Mouse (Mus musculus): ENCODE data around the gene Bpifa6. TPM values are rescaled to one million over a fixed set of nuclear protein-coding genes. Genes with fewer than 3 reads are reported as not detected.

The Bpifa6 gene
- total and polyA plus RNA-seq, 3 experiments, result not detected

GRCm38 (mm10) chr2:153970221-153970620 is 4.5 kb upstream of the Bpifa6 start:
- Histone ChIP-seq H3K9ac (ENCODE audit: control insufficient read depth, low read depth, low read length, poor library complexity, severe bottlenecking) (no peak overlapping the region), H3K27ac (ENCODE audit: control insufficient read depth, low read depth, low read length) (no peak overlapping the region), H3K36me3 (ENCODE audit: control insufficient read depth in 1 of 2, insufficient read depth in 2 of 2, low read length in 2 of 2) (no peaks in the 10 kb centered on the region), H3K4me3 (ENCODE audit: control insufficient read depth in 1 of 2, insufficient read depth in 1 of 2, low read depth in 2 of 2, low read length in 2 of 2) (no peak overlapping the region), H3K79me2 (ENCODE audit: control insufficient read depth, insufficient read depth, low read length, poor library complexity) (no peaks in the 10 kb centered on the region), H3K9me3 (replicated peaks; ENCODE audit: insufficient read depth, low read length) (no peaks in the 10 kb centered on the region), H3K4me1 (ENCODE audit: control insufficient read depth in 1 of 2, insufficient read depth in 2 of 2, low read length in 2 of 2) (no peaks in the 10 kb centered on the region), H3K27me3 (ENCODE audit: control insufficient read depth in 1 of 2, insufficient read depth in 2 of 2, low read length in 2 of 2) (no peaks in the 10 kb centered on the region)
- DNase-seq (ENCODE audit: low read depth, low spot score), result no peak
- TF ChIP-seq CTCF (IDR thresholded peaks at IDR 0.05 in 2 of 3, conservative IDR thresholded peaks at IDR 0.05 in 1 of 3; ENCODE audit: control insufficient read depth in 1 of 3, insufficient read depth in 1 of 3, low read depth in 2 of 3, low read length in 3 of 3, poor library complexity in 1 of 3, severe bottlenecking in 1 of 3) (no peak), MYC (IDR thresholded peaks at IDR 0.05; ENCODE audit: low read depth, low read length) (no peak), UBTF (IDR thresholded peaks at IDR 0.05; ENCODE audit: borderline replicate concordance, insufficient read depth, low read depth, low read length) (no peak), ZKSCAN1 (IDR thresholded peaks at IDR 0.05; ENCODE audit: low read depth, low read length) (no peak), EP300 (IDR thresholded peaks at IDR 0.05; ENCODE audit: low read depth in 1 of 2, low read length in 2 of 2) (no peak), MAZ (IDR thresholded peaks at IDR 0.05; ENCODE audit: low read depth, low read length) (no peak), ELF1 (IDR thresholded peaks at IDR 0.05; ENCODE audit: low read depth, low read length) (no peak), GATA1 (IDR thresholded peaks at IDR 0.05; ENCODE audit: low read depth, low read length) (no peak), JUND (IDR thresholded peaks at IDR 0.05; ENCODE audit: low read depth, low read length) (no peak), MEF2A (IDR thresholded peaks at IDR 0.05; ENCODE audit: extremely low read depth, insufficient replicate concordance, low read depth, low read length, poor library complexity, severe bottlenecking) (no peak), CHD2 (IDR thresholded peaks at IDR 0.05; ENCODE audit: low read length) (no peak), TAL1 (IDR thresholded peaks at IDR 0.05; ENCODE audit: low read length) (no peak), TCF12 (IDR thresholded peaks at IDR 0.05; ENCODE audit: low read depth, low read length) (no peak), SIN3A (IDR thresholded peaks at IDR 0.05; ENCODE audit: low read length) (no peak), USF1 (IDR thresholded peaks at IDR 0.05; ENCODE audit: low read depth, low read length) (no peak), ZMIZ1 (IDR thresholded peaks at IDR 0.05; ENCODE audit: low read depth, low read length) (no peak), SMC3 (IDR thresholded peaks at IDR 0.05; ENCODE audit: low read depth, low read length) (no peak), E2F4 (IDR thresholded peaks at IDR 0.05; ENCODE audit: borderline replicate concordance, low read depth, low read length) (no peak), MAFK (IDR thresholded peaks at IDR 0.05; ENCODE audit: borderline replicate concordance, low read depth, low read length) (no peak)

DNA sequence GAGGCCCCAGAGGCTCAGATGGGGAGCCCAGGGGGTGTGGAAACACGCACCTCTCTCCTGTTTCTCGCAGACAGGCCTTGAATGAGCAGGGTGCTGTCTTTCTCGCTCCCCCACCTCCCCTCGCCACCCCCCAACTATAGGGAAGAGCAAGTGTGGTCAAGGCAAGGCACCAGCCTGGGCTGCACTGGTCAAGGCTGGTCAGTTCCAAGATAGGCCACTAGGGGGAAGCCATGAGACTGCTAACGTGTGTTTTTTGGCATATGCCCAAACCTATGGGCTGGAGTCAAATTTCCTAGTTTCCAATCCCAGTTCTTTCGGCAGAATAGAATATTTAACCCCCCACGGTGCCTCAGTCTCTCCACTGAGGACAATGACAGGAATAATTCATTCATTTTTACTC is 21.0 kb downstream of the Bpifa6 start:
- H3K27me3 ChIP-seq (ENCODE audit: control insufficient read depth in 1 of 2, insufficient read depth in 2 of 2, low read length in 2 of 2), result no peaks in the 10 kb centered on the region
- peak; percentile 28 for TF ChIP-seq RAD21 (IDR thresholded peaks at IDR 0.05; ENCODE audit: low read depth, low read length)
- no peak for TF ChIP-seq GABPA (IDR thresholded peaks at IDR 0.05; ENCODE audit: low read depth, low read length)
- TF ChIP-seq ETS1 (IDR thresholded peaks at IDR 0.05; ENCODE audit: low read depth, low read length), result no peak
- no peak for TF ChIP-seq USF1 (IDR thresholded peaks at IDR 0.05; ENCODE audit: low read depth, low read length)
- no peak for TF ChIP-seq MYB (IDR thresholded peaks at IDR 0.05; ENCODE audit: low read depth, low read length)
- peak; percentile 58 to 77 (median 66) for TF ChIP-seq CTCF (IDR thresholded peaks at IDR 0.05 in 2 of 3, conservative IDR thresholded peaks at IDR 0.05 in 1 of 3; ENCODE audit: control insufficient read depth in 1 of 3, insufficient read depth in 1 of 3, low read depth in 2 of 3, low read length in 3 of 3, poor library complexity in 1 of 3, severe bottlenecking in 1 of 3)
- no peak for TF ChIP-seq MXI1 (IDR thresholded peaks at IDR 0.05; ENCODE audit: low read depth, low read length)
- TF ChIP-seq SIN3A (IDR thresholded peaks at IDR 0.05; ENCODE audit: low read length), result no peak
- TF ChIP-seq CHD2 (IDR thresholded peaks at IDR 0.05; ENCODE audit: low read length), result no peak
- TF ChIP-seq ZNF384 (IDR thresholded peaks at IDR 0.05; ENCODE audit: low read depth, low read length), result 0 out of 2 replicates have a peak, but pooled peaks have one; percentile 9
- peak; percentile 21; the same call in 1 of the 2 replicates for TF ChIP-seq SMC3 (IDR thresholded peaks at IDR 0.05; ENCODE audit: low read depth, low read length)
- TF ChIP-seq HCFC1 (IDR thresholded peaks at IDR 0.05; ENCODE audit: low read depth, low read length), result no peak
- no peak for TF ChIP-seq POLR2AphosphoS5 (IDR thresholded peaks at IDR 0.05; ENCODE audit: borderline replicate concordance, low read depth, low read length)
- H3K36me3 ChIP-seq (ENCODE audit: control insufficient read depth in 1 of 2, insufficient read depth in 2 of 2, low read length in 2 of 2), result no peaks in the 10 kb centered on the region
- no peaks in the 10 kb centered on the region for H3K9me3 ChIP-seq (replicated peaks; ENCODE audit: insufficient read depth, low read length)
- peak; percentile 23 for DNase-seq (ENCODE audit: low read depth, low spot score)
- no peak overlapping the region for H3K27ac ChIP-seq (ENCODE audit: control insufficient read depth, low read depth, low read length)
- H3K4me3 ChIP-seq (ENCODE audit: control insufficient read depth in 1 of 2, insufficient read depth in 1 of 2, low read depth in 2 of 2, low read length in 2 of 2), result no peak overlapping the region
- H3K9ac ChIP-seq (ENCODE audit: control insufficient read depth, low read depth, low read length, poor library complexity, severe bottlenecking), result no peak overlapping the region
- no peaks in the 10 kb centered on the region for H3K4me1 ChIP-seq (ENCODE audit: control insufficient read depth in 1 of 2, insufficient read depth in 2 of 2, low read length in 2 of 2)
- H3K79me2 ChIP-seq (ENCODE audit: control insufficient read depth, insufficient read depth, low read length, poor library complexity), result no peaks in the 10 kb centered on the region

Measured in MEL (cell line).